16 mouse cellular contexts compared by ENCODE assay signal in the genomic region with DNA sequence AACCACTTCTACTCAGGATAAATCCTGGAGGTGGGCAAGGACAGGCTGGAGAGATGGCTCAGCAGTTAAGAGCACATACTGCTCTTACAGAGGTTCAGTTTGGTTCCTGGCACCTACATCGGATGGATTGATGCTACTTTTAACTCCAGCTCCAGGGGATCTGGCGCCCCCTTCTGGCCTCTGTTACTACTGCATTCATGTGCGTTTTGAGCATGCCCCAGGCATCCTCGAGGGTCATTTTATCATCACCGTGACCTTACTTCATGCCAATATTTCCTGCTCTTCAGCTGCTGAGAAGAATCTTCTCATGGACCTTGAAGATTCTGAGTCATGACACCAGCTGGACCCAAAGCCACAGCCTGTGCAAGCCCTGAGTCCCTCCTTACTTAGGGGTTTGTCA. TPM values are rescaled to one million over a fixed set of nuclear protein-coding genes. Genes with fewer than 3 reads are reported as not detected.
DNase-seq lines count a peak whose midpoint lies in the region; ATAC-seq and TF ChIP-seq lines count a peak whose summit lies in the region.
"Had no signal": no experiment of that assay in that cellular context is flagged by ENCODE, and none has a peak within 500 bp of the region (broad histone marks: within the 10 kb centered on the region; RNA-seq: fewer than 3 reads in every experiment).

No protein-coding gene starts in this region.

- no peaks in the 10 kb centered on the region for H3K27me3 ChIP-seq in cerebellum, adult 2 months (ENCODE audit: control insufficient read depth, insufficient read depth, low read length)
- H3K27me3 ChIP-seq in liver, adult 2 months (ENCODE audit: control insufficient read depth, insufficient read depth, low read length), result no peaks in the 10 kb centered on the region
- peaks cover 14% of the 10 kb centered on the region for H3K27me3 ChIP-seq in liver, embryonic 11.5 days (replicated peaks; ENCODE audit: control insufficient read depth, insufficient read depth, low read length)
- peaks cover 9% of the 10 kb centered on the region for H3K27me3 ChIP-seq in CH12.LX (replicated peaks)

- no peak for TF ChIP-seq POLR2A in cerebellum, adult 2 months (IDR thresholded peaks at IDR 0.05; ENCODE audit: borderline replicate concordance, insufficient read depth, low read length)
- TF ChIP-seq POLR2A in liver, adult 2 months (IDR thresholded peaks at IDR 0.05; ENCODE audit: extremely low read depth, insufficient read depth, low read length), result no peak
- no peak for TF ChIP-seq POLR2A in CH12.LX (IDR thresholded peaks at IDR 0.05; ENCODE audit: low read depth, low read length)

- no peak overlapping the region for H3K4me3 ChIP-seq in cerebellum, adult 2 months (replicated peaks; ENCODE audit: insufficient read depth, low read depth, low read length)
- no peak overlapping the region for H3K4me3 ChIP-seq in liver, adult 2 months (ENCODE audit: insufficient read depth, low read depth, low read length)
- H3K4me3 ChIP-seq in liver, embryonic 11.5 days (ENCODE audit: low read depth, low read length), result no peak overlapping the region
- no peak overlapping the region for H3K4me3 ChIP-seq in CH12.LX (replicated peaks in 1 of 3; ENCODE audit: low read depth in 2 of 3, low read length in 2 of 3, poor library complexity in 1 of 3)
- H3K4me3 ChIP-seq: heart, embryonic 12.5 days; hindbrain, embryonic 10.5 days; kidney, embryonic 15.5 days; liver, embryonic 13.5 days had no signal

- no peak overlapping the region for H3K4me2 ChIP-seq in liver, embryonic 11.5 days
- no peak overlapping the region for H3K4me2 ChIP-seq in CH12.LX (ENCODE audit: insufficient read depth, low read depth, poor library complexity, severe bottlenecking)
- H3K4me2 ChIP-seq: heart, embryonic 12.5 days; kidney, embryonic 15.5 days; liver, embryonic 13.5 days had no signal

- no peak overlapping the region for H3K27ac ChIP-seq in cerebellum, adult 2 months (ENCODE audit: insufficient read depth, low read length)
- no peak overlapping the region for H3K27ac ChIP-seq in liver, adult 2 months (replicated peaks; ENCODE audit: insufficient read depth, low read depth, low read length)
- no peak overlapping the region for H3K27ac ChIP-seq in liver, embryonic 11.5 days (ENCODE audit: low read depth, low read length)
- no peak overlapping the region for H3K27ac ChIP-seq in CH12.LX (ENCODE audit: insufficient read depth, low read depth)
- H3K27ac ChIP-seq: hindbrain, embryonic 10.5 days; kidney, embryonic 15.5 days; liver, embryonic 13.5 days had no signal

- H3K79me2 ChIP-seq in liver, adult 2 months (ENCODE audit: control insufficient read depth, insufficient read depth, low read length), result no peaks in the 10 kb centered on the region
- no peaks in the 10 kb centered on the region for H3K79me2 ChIP-seq in CH12.LX (replicated peaks; ENCODE audit: control insufficient read depth, extremely low read depth, insufficient read depth, poor library complexity, severe bottlenecking)

- ATAC-seq in liver, embryonic 11.5 days (replicated peaks; ENCODE audit: low FRiP score), result no peak
- ATAC-seq: activated CD4-positive, CD25-positive, alpha-beta regulatory T cell, adult 4 months had no signal

- 0 out of 2 replicates have a peak, but pooled peaks cover 3% of the 10 kb centered on the region for H3K9me3 ChIP-seq in liver, embryonic 11.5 days (ENCODE audit: control insufficient read depth, low read length)
- H3K9me3 ChIP-seq in CH12.LX (replicated peaks; ENCODE audit: low read length), result peaks cover 10% of the 10 kb centered on the region

- no peak overlapping the region for H3K9ac ChIP-seq in liver, adult 2 months (ENCODE audit: low read depth, low read length)
- no peak overlapping the region for H3K9ac ChIP-seq in liver, embryonic 11.5 days (ENCODE audit: low read depth, low read length)
- no peak overlapping the region for H3K9ac ChIP-seq in CH12.LX (ENCODE audit: insufficient read depth, low read depth)
- H3K9ac ChIP-seq: heart, embryonic 12.5 days; kidney, embryonic 15.5 days; liver, embryonic 13.5 days had no signal

- peaks cover 14% of the 10 kb centered on the region for H3K36me3 ChIP-seq in liver, adult 2 months (ENCODE audit: control insufficient read depth, insufficient read depth, low read length)
- no peaks in the 10 kb centered on the region for H3K36me3 ChIP-seq in liver, embryonic 11.5 days (ENCODE audit: control insufficient read depth, insufficient read depth, low read length)
- peaks cover 0 to 21% of the 10 kb centered on the region in 2 experiments for H3K36me3 ChIP-seq in CH12.LX (replicated peaks in 1 of 2; ENCODE audit: control insufficient read depth in 1 of 2, insufficient read depth in 1 of 2, low read length in 1 of 2)
- H3K36me3 ChIP-seq: heart, embryonic 12.5 days; hindbrain, embryonic 10.5 days; kidney, embryonic 15.5 days; liver, embryonic 13.5 days had no signal

- no peaks in the 10 kb centered on the region for H3K4me1 ChIP-seq in cerebellum, adult 2 months (ENCODE audit: control insufficient read depth, insufficient read depth, low read length)
- no peaks in the 10 kb centered on the region for H3K4me1 ChIP-seq in liver, adult 2 months (ENCODE audit: control insufficient read depth, insufficient read depth, low read length)
- H3K4me1 ChIP-seq in liver, embryonic 11.5 days (replicated peaks; ENCODE audit: control insufficient read depth, insufficient read depth, low read length), result no peaks in the 10 kb centered on the region
- peaks cover 0 to 25% of the 10 kb centered on the region in 2 experiments; a peak in 3 of 4 replicates for H3K4me1 ChIP-seq in CH12.LX (ENCODE audit: control insufficient read depth in 1 of 2, insufficient read depth in 2 of 2)
- H3K4me1 ChIP-seq: kidney, embryonic 15.5 days had no signal

- TF ChIP-seq CTCF in cerebellum, adult 2 months (IDR thresholded peaks at IDR 0.05; ENCODE audit: borderline replicate concordance, insufficient read depth, low read depth, low read length), result peak; percentile 15; the same call in 1 of the 2 replicates
- TF ChIP-seq CTCF in liver, adult 2 months (IDR thresholded peaks at IDR 0.05; ENCODE audit: low read depth, low read length), result peak; percentile 53
- TF ChIP-seq CTCF in CH12.LX (conservative IDR thresholded peaks at IDR 0.05 in 1 of 2, IDR thresholded peaks at IDR 0.05 in 1 of 2; ENCODE audit: low read depth in 2 of 2, low read length in 2 of 2), result peak in 1 of 2 experiments; percentile 43; a peak in 2 of 4 replicates

- no peak for DNase-seq in cerebellum, adult 2 months
- no peak for DNase-seq in cerebellum, postnatal 4 days (ENCODE audit: low spot score in 2 of 2)
- no peak for DNase-seq in liver, adult 2 months (ENCODE audit: extremely low read depth, low read depth, low spot score)
- no peak for DNase-seq in liver, embryonic 11.5 days (ENCODE audit: low spot score)
- no peak for DNase-seq in CH12.LX (ENCODE audit: extremely low read depth)
- DNase-seq in induced T-regulatory cell, adult 2 months (ENCODE audit: low read depth), result peak; percentile 41
- no peak for DNase-seq in urinary bladder, adult 2 months (ENCODE audit: low spot score)
- DNase-seq in cerebellum, adult 8-10 months, result no peak
- DNase-seq: embryo, embryonic 11 days; layer of hippocampus, postnatal 36 days; liver, embryonic 13.5 days had no signal

- in situ Hi-C loops in CH12.LX (cut with MboI; ENCODE audit: low pct_ligation_motif_present, low pct_unique_long_range_greater_than_20kb, low sequenced_read_pairs), result no loop called here

- 57% methylated on average over 5 of the region's 5 CpGs for WGBS in cerebellum, adult 2 months
- 56% methylated on average over 5 of the region's 5 CpGs for WGBS in liver, adult 2 months
- WGBS in liver, embryonic 11.5 days, result 57% methylated on average over 5 of the region's 5 CpGs

- dilution Hi-C loops in CH12.LX (cut with MboI; ENCODE audit: extremely low pct_ligation_motif_present, extremely low pct_unique_long_range_greater_than_20kb, low sequenced_read_pairs), result no loop called here

- TF ChIP-seq EP300 in CH12.LX (IDR thresholded peaks at IDR 0.05; ENCODE audit: low read length), result no peak

- no peak; the same call in 1 of the 2 replicates for TF ChIP-seq RAD21 in CH12.LX (IDR thresholded peaks at IDR 0.05; ENCODE audit: low read depth, low read length)

TF ChIP-seq in CH12.LX, 34 proteins besides CTCF, POLR2A, EP300 and RAD21:
- no peak for TF ChIP-seq HCFC1 (IDR thresholded peaks at IDR 0.05; ENCODE audit: low read depth, low read length)
- 0 out of 2 replicates have a peak, but pooled peaks have one; percentile 5 for TF ChIP-seq SMC3 (IDR thresholded peaks at IDR 0.05; ENCODE audit: low read depth, low read length)

RNA-seq across cellular contexts. Expression of gene Tmem132b, which starts 6.1 kb away (rescaled TPM):
- 4.7 and 5.9 TPM in 2 replicates for polyA plus RNA-seq in cerebellum, adult 2 months (2012; rRNA removed)
- 0.07 TPM in 1 of 2 replicates, not detected in the other for total RNA-seq in liver, adult 2 months (2014; rRNA removed)
- polyA plus RNA-seq in liver, adult 2 months (2012; rRNA removed), result not detected in 2 replicates
- 0.05 and 0.15 TPM in 2 replicates for polyA plus RNA-seq in liver, embryonic 11.5 days (2014; fragmentation: Nextera tagmentation; extraction: Ambion mirVana)
- total RNA-seq in CH12.LX (2012; rRNA removed) (not detected in 2 replicates), CH12.LX (2014; rRNA removed) (not detected in 2 replicates)
- polyA plus RNA-seq in CH12.LX (2012; ENCODE audit: insufficient read length, low read depth), result not detected in 2 replicates
- 0.03 and 0.04 TPM in 2 replicates for polyA plus RNA-seq in urinary bladder, adult 2 months (2012; rRNA removed)
- polyA plus RNA-seq: activated CD4-positive, CD25-positive, alpha-beta regulatory T cell, adult 4 months; heart, embryonic 12.5 days; thymus, postnatal 0 days had no signal

RNA-seq across cellular contexts. Expression of gene Aacs, which starts 49.9 kb away (rescaled TPM):
- 47.4 and 48.5 TPM in 2 replicates for polyA plus RNA-seq in cerebellum, adult 2 months (2012; rRNA removed)
- total RNA-seq in liver, adult 2 months (2014; rRNA removed), result 29.3 and 40.9 TPM in 2 replicates
- 66.8 and 190 TPM in 2 replicates for polyA plus RNA-seq in liver, adult 2 months (2012; rRNA removed)
- 29.3 and 29.7 TPM in 2 replicates for polyA plus RNA-seq in liver, embryonic 11.5 days (2014; fragmentation: Nextera tagmentation; extraction: Ambion mirVana)
- 21.3 and 24.9 TPM in 2 replicates for total RNA-seq in CH12.LX (2012; rRNA removed)
- total RNA-seq in CH12.LX (2014; rRNA removed), result 34.5 and 48.8 TPM in 2 replicates
- 39.8 and 58.3 TPM in 2 replicates for polyA plus RNA-seq in CH12.LX (2012; ENCODE audit: insufficient read length, low read depth)
- 27.3 and 40.5 TPM in 2 replicates for polyA plus RNA-seq in urinary bladder, adult 2 months (2012; rRNA removed)
